17 mouse cellular contexts compared by ENCODE assay signal in the genomic region with DNA sequence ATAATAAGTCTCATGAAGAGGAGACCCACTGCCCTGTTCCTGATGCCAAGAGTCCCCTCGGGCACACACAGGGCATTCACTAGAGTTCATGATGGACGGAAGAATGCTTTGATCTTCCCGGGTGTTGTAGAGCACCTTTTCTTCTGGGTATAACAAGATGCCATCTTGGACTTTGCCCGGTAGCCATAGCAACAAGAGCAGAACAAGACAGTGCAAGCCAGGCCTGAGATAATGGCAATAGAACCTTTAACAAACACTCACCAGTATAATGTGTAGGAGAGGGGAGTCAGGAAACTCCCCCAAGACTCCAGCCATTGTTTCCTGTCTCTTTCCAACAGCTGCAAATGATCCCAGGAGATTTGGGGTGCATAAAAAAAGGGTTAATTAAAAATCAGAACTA. TPM values are rescaled to one million over a fixed set of nuclear protein-coding genes. Genes with fewer than 3 reads are reported as not detected.
DNase-seq lines count a peak whose midpoint lies in the region; ATAC-seq and TF ChIP-seq lines count a peak whose summit lies in the region.
"Had no signal": no experiment of that assay in that cellular context is flagged by ENCODE, and none has a peak within 500 bp of the region (broad histone marks: within the 10 kb centered on the region; RNA-seq: fewer than 3 reads in every experiment).

No protein-coding gene starts in this region.

- no peak overlapping the region for H3K9ac ChIP-seq in heart, adult 2 months (ENCODE audit: low read depth, low read length)
- H3K9ac ChIP-seq in midbrain, embryonic 15.5 days, result no peak overlapping the region
- H3K9ac ChIP-seq in midbrain, embryonic 14.5 days (replicated peaks; ENCODE audit: low read length), result no peak overlapping the region
- no peak overlapping the region for H3K9ac ChIP-seq in intestine, postnatal 0 days (ENCODE audit: low read depth, low read length)
- H3K9ac ChIP-seq: embryonic facial prominence, embryonic 12.5 days; heart, embryonic 15.5 days; midbrain, embryonic 12.5 days had no signal

- no peak for TF ChIP-seq CTCF in heart, adult 2 months (IDR thresholded peaks at IDR 0.05)
- TF ChIP-seq CTCF in intestine, postnatal 0 days (IDR thresholded peaks at IDR 0.05; ENCODE audit: low read depth), result no peak

- H3K4me3 ChIP-seq in heart, adult 2 months, result no peak overlapping the region
- no peak overlapping the region for H3K4me3 ChIP-seq in midbrain, embryonic 15.5 days
- no peak overlapping the region for H3K4me3 ChIP-seq in midbrain, embryonic 14.5 days (replicated peaks; ENCODE audit: low read depth, low read length)
- no peak overlapping the region for H3K4me3 ChIP-seq in intestine, postnatal 0 days (ENCODE audit: low read depth, low read length)
- H3K4me3 ChIP-seq: embryonic facial prominence, embryonic 12.5 days; heart, embryonic 15.5 days; midbrain, embryonic 12.5 days had no signal

- DNase-seq in heart, adult 11 months, result peak; percentile 68
- no peak for DNase-seq in heart, adult 2 months
- no peak for DNase-seq in midbrain, embryonic 14.5 days
- peak; percentile 84 to 86 for DNase-seq in kidney, postnatal 36 days
- no peak for DNase-seq in right cerebral cortex, postnatal 36 days (ENCODE audit: low spot score in 2 of 2)
- DNase-seq: B cell, adult 2 months; cerebellum, postnatal 25 days; liver; lung, adult 18-20 months; lung, postnatal 36 days; thymus, postnatal 36 days had no signal

- no peaks in the 10 kb centered on the region for H3K79me2 ChIP-seq in heart, adult 2 months (replicated peaks; ENCODE audit: control insufficient read depth, insufficient read depth, low read length)

- WGBS in heart, adult 2 months, result 78% methylated on average over 4 of the region's 4 CpGs
- WGBS in midbrain, embryonic 15.5 days, result 42% methylated on average over 4 of the region's 4 CpGs
- 40% methylated on average over 4 of the region's 4 CpGs for WGBS in midbrain, embryonic 14.5 days
- 58% methylated on average over 4 of the region's 4 CpGs for WGBS in intestine, postnatal 0 days

- peak; percentile 31; the same call in 1 of the 2 replicates for ATAC-seq in midbrain, embryonic 15.5 days (replicated peaks)
- ATAC-seq in midbrain, embryonic 14.5 days (ENCODE audit: low FRiP score, low TSS enrichment), result no peak
- ATAC-seq in intestine, postnatal 0 days, result peak; percentile 53; the same call in 1 of the 2 replicates

- no peak overlapping the region for H3K27ac ChIP-seq in heart, adult 2 months
- H3K27ac ChIP-seq in midbrain, embryonic 15.5 days, result no peak overlapping the region
- no peak overlapping the region for H3K27ac ChIP-seq in midbrain, embryonic 14.5 days (replicated peaks; ENCODE audit: low read depth, low read length)
- H3K27ac ChIP-seq in intestine, postnatal 0 days (ENCODE audit: low read depth, low read length), result no peak overlapping the region
- H3K27ac ChIP-seq: embryonic facial prominence, embryonic 12.5 days; heart, embryonic 15.5 days; midbrain, embryonic 12.5 days had no signal

- H3K36me3 ChIP-seq in heart, adult 2 months (ENCODE audit: control insufficient read depth, insufficient read depth, low read length), result no peaks in the 10 kb centered on the region
- H3K36me3 ChIP-seq in midbrain, embryonic 15.5 days (replicated peaks), result no peaks in the 10 kb centered on the region
- H3K36me3 ChIP-seq in midbrain, embryonic 14.5 days (ENCODE audit: control insufficient read depth, insufficient read depth, low read length), result 0 out of 2 replicates have a peak, but pooled peaks cover 6% of the 10 kb centered on the region
- no peaks in the 10 kb centered on the region for H3K36me3 ChIP-seq in intestine, postnatal 0 days (ENCODE audit: control insufficient read depth, insufficient read depth)

- no peaks in the 10 kb centered on the region for H3K9me3 ChIP-seq in midbrain, embryonic 15.5 days
- H3K9me3 ChIP-seq in midbrain, embryonic 14.5 days (ENCODE audit: control insufficient read depth, low read length), result no peaks in the 10 kb centered on the region
- no peaks in the 10 kb centered on the region for H3K9me3 ChIP-seq in intestine, postnatal 0 days (ENCODE audit: control insufficient read depth)
- H3K9me3 ChIP-seq: embryonic facial prominence, embryonic 12.5 days; heart, embryonic 15.5 days; midbrain, embryonic 12.5 days had no signal

- no peak for TF ChIP-seq EP300 in heart, adult 2 months (IDR thresholded peaks at IDR 0.05; ENCODE audit: insufficient read depth, low read depth, low read length)

- no peak for TF ChIP-seq POLR2A in heart, adult 2 months (IDR thresholded peaks at IDR 0.05; ENCODE audit: insufficient read depth, low read depth, low read length)

- H3K4me2 ChIP-seq in midbrain, embryonic 15.5 days, result no peak overlapping the region
- H3K4me2 ChIP-seq in midbrain, embryonic 14.5 days (ENCODE audit: low read length), result no peak overlapping the region
- H3K4me2 ChIP-seq in intestine, postnatal 0 days (replicated peaks; ENCODE audit: low read depth), result no peak overlapping the region
- H3K4me2 ChIP-seq: embryonic facial prominence, embryonic 12.5 days; heart, embryonic 15.5 days; midbrain, embryonic 12.5 days had no signal

- peaks cover 3% of the 10 kb centered on the region; the same call in 1 of the 2 replicates for H3K4me1 ChIP-seq in heart, adult 2 months (ENCODE audit: control insufficient read depth, insufficient read depth, low read length)
- H3K4me1 ChIP-seq in midbrain, embryonic 15.5 days, result peaks cover 8% of the 10 kb centered on the region
- 0 out of 2 replicates have a peak, but pooled peaks cover 8% of the 10 kb centered on the region for H3K4me1 ChIP-seq in midbrain, embryonic 14.5 days (ENCODE audit: control insufficient read depth, insufficient read depth, low read length)
- H3K4me1 ChIP-seq in intestine, postnatal 0 days (replicated peaks; ENCODE audit: control insufficient read depth, insufficient read depth, low read length), result no peaks in the 10 kb centered on the region

- H3K27me3 ChIP-seq in heart, adult 2 months (ENCODE audit: control insufficient read depth, insufficient read depth, low read length), result no peaks in the 10 kb centered on the region
- no peaks in the 10 kb centered on the region for H3K27me3 ChIP-seq in midbrain, embryonic 15.5 days (replicated peaks)
- H3K27me3 ChIP-seq in midbrain, embryonic 14.5 days (ENCODE audit: control insufficient read depth, insufficient read depth, low read length), result no peaks in the 10 kb centered on the region
- H3K27me3 ChIP-seq in intestine, postnatal 0 days (replicated peaks; ENCODE audit: control insufficient read depth, insufficient read depth, low read length), result no peaks in the 10 kb centered on the region
- H3K27me3 ChIP-seq: embryonic facial prominence, embryonic 12.5 days; heart, embryonic 15.5 days; midbrain, embryonic 12.5 days had no signal

- intact Hi-C loops in heart, adult 2 months (cut with DNase I), result no loop called here

RNA-seq across cellular contexts. Expression of a gene that starts 8.9 kb away (rescaled TPM):
- total RNA-seq in heart, adult 2 months (2021), result under 1 TPM; 0.44 to 0.59 TPM
- polyA plus RNA-seq in heart, adult 2 months (2012; rRNA removed), result 0.53 and 0.59 TPM in 2 replicates
- polyA plus RNA-seq in midbrain, embryonic 15.5 days (2015; fragmentation: Nextera tagmentation; extraction: Ambion mirVana), result 7.3 TPM in 2 replicates
- 8.1 and 8.7 TPM in 2 replicates for polyA plus RNA-seq in midbrain, embryonic 14.5 days (2014; fragmentation: Nextera tagmentation; extraction: Ambion mirVana)
- polyA plus RNA-seq in intestine, postnatal 0 days (2015; fragmentation: Nextera tagmentation; extraction: Ambion mirVana), result 1.9 and 2.0 TPM in 2 replicates
- total RNA-seq: granulocyte monocyte progenitor cell, adult 5-6 weeks had no signal

Comparison
In these comparisons a context has a peak if more than half of its experiments do, and no peak if none do; other contexts are left out.
1. DNase-seq: peak in heart, adult 11 months (single experiment) and kidney, postnatal 36 days (2 of 2); none in heart, adult 2 months (0 of 2), midbrain, embryonic 14.5 days (single experiment) and right cerebral cortex, postnatal 36 days (0 of 2).